Mouse (Mus musculus) embryonic facial prominence, embryonic 13.5 days (tissue): Measurements from ENCODE around the gene Cdc42se1. TPM values are rescaled to one million over a fixed set of nuclear protein-coding genes. Genes with fewer than 3 reads are reported as not detected.

Source experiments
- ATAC-seq: fragments of 200-750 bp; cut with Nextera tagmentation; 2 replicates; pipeline ENCODE4 v1.8.0; 2017; ENCODE audit warnings: low read depth; ENCODE audit not compliant: insufficient number of reproducible peaks, insufficient read depth, low FRiP score, low TSS enrichment
- H3K27ac ChIP-seq: fragments of 300-500 bp; sonication (generic); 2 replicates; pipeline ENCODE4 v1.5.1; 2015; ENCODE audit warnings: moderate library complexity, mild to moderate bottlenecking, inconsistent platforms
- H3K27me3 ChIP-seq: fragments of 300-500 bp; sonication (generic); 2 replicates; pipeline ENCODE4 v1.6.1; 2015; ENCODE audit warnings: mild to moderate bottlenecking, inconsistent platforms
- H3K36me3 ChIP-seq: fragments of 300-500 bp; sonication (generic); 2 replicates; pipeline ENCODE4 v1.6.1; 2015; ENCODE audit warnings: mild to moderate bottlenecking, inconsistent platforms
- H3K4me1 ChIP-seq: fragments of 300-500 bp; sonication (generic); 2 replicates; pipeline ENCODE4 v1.6.1; 2015; ENCODE audit warnings: inconsistent platforms
- H3K4me2 ChIP-seq: fragments of 300-500 bp; sonication (generic); 2 replicates; pipeline ENCODE4 v1.6.1; 2015; ENCODE audit warnings: moderate library complexity, mild to moderate bottlenecking, inconsistent platforms
- H3K4me3 ChIP-seq: fragments of 300-500 bp; sonication (generic); 2 replicates; pipeline ENCODE4 v1.5.1; 2015; ENCODE audit warnings: mild to moderate bottlenecking, inconsistent platforms
- H3K9ac ChIP-seq: fragments of 300-500 bp; sonication (generic); 2 replicates; pipeline ENCODE4 v1.6.1; 2015; ENCODE audit warnings: mild to moderate bottlenecking, inconsistent platforms
- H3K9me3 ChIP-seq: fragments of 300-500 bp; sonication (generic); 2 replicates; pipeline ENCODE4 v1.6.1; 2016; ENCODE audit warnings: inconsistent platforms
- WGBS: fragments of 180-500 bp; shearing (Covaris S2); methylation state at CpG from one replicate; pipeline ENCODE4 v1.1.7; 2015; ENCODE audit warnings: mixed read lengths; 5-methylcytosine and 5-hydroxymethylcytosine counted together
- polyA plus RNA-seq: library from polyadenylated mRNA; unstranded; fragments of >200 nt; fragmentation: Nextera tagmentation; extraction: Ambion mirVana; gene quantifications from 2 replicates; pipeline ENCODE4 v1.2.1, GENCODE M21; 2015

The Cdc42se1 gene
- polyA plus RNA-seq, 1 experiment from 2014 or later, result 91.2 TPM

DNA sequence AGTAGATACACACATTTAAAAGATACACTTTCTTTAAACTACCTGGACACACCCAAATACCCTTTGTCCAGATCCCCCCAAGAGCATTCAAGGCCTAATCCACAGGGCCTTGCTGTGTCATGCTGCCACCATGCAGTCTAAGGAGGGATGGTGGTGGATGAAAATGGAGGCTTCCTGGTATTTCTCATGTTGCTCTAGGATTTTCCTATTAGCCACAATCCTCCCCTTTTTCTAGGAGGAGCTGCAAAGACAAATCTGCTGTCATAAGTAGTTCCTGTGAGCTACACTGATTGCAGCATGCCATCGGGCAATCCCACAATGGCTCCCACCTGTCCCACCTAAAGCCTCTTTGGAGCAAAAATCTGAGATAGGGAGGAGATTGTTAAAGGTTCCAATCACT, 1.3 kb upstream of the Cdc42se1 start:
- 15% methylated on average over 1 of the region's 1 CpGs for WGBS
- no peak for ATAC-seq
- H3K27me3 ChIP-seq, result no peaks in the 10 kb centered on the region
- H3K36me3 ChIP-seq, result peaks cover 38% of the 10 kb centered on the region
- peak overlapping the region; percentile 88 for H3K4me2 ChIP-seq
- H3K27ac ChIP-seq, result peak overlapping the region; percentile 97
- peak overlapping the region; percentile 82 for H3K4me3 ChIP-seq
- peaks cover 38% of the 10 kb centered on the region for H3K4me1 ChIP-seq
- H3K9ac ChIP-seq, result peak overlapping the region; percentile 95
- no peaks in the 10 kb centered on the region for H3K9me3 ChIP-seq

DNA sequence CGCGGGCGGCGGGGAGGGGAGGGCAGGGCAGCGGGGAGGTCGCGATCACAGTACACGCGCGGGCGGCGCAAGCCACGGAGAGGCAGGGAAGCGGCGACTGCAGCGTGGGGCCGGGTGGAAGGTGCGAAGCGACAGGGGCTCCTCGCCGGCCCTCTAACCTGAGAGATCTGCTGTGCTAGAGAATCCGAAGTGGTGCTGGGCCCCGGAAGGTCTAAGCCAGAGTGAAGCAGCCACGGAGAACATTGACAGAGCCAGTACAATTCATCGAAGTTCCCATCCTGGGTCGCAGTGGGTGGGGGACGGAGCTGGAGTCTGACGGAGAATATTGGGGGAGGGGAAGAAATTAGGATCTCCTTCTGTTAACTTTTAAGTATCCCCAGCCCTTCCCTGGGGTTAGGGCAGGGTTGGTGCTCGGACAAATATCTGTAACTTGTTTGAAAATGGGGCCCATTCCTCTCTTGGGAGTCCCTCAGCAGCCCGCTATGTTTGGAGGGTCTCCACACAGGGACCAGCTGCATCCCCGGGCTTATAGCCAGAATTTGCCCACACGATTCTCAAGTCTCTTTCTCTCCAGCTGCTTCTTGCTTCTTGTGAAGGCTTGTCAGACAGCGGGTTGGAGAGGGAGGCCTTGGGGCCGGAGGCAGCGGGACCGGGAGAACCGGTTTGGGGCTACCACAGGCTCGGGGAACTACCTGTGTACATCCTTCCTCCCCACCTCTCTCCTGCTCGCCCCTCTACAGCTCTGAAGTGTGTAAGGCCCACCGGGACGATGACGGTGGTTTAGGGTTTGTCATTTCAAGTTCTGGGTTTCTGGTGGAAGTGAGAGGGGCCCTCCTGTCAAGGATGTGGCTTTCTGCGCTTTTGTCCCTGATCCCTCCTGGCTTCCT, 605 bp downstream of the Cdc42se1 start:
- Histone ChIP-seq H3K4me2 (peak overlapping the region; percentile 88), H3K36me3 (peaks cover 40% of the 10 kb centered on the region), H3K9ac (peak overlapping the region; percentile 95), H3K27ac (peak overlapping the region; percentile 97), H3K9me3 (no peaks in the 10 kb centered on the region), H3K4me3 (peak overlapping the region; percentile 82), H3K27me3 (no peaks in the 10 kb centered on the region), H3K4me1 (peaks cover 40% of the 10 kb centered on the region)
- peak; percentile 63 for ATAC-seq
- under 1% methylated on average over 43 of the region's 43 CpGs for WGBS

DNA sequence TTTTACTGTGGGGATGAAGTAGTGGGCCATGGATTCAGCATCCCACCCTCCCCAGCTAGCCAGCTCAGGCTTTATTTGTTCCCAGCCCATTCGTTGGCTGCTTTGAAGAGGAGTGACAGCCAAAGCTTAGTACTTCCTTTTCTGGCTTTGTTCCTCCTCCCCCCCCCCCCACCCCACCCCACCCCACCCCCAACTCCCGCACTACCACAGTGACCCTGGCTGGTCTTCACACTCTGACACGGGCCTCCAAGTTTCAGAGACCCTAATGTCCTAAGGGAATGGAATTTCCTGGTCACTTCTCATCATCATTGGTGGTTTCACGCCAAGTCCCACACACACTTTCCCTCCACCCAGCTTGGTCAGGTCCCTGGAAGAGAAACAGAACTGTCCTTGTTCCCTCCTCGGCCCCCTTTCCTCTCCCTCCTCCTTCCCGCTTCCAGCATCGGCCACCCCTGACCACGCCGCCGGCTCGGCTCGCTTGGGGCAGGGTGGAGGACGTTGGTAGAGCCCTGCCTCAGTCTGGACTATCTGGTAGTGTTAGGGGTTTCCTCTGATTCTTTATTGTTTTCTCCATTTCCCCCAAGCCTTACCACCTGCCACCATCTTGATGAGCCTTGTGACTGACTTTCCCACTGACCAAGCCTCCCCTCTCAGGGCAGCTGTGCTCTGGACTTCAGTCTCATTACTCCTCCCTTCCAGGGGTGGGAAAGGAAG, 1.4 kb downstream of the Cdc42se1 start:
- H3K36me3 ChIP-seq, result peaks cover 47% of the 10 kb centered on the region
- H3K27me3 ChIP-seq, result no peaks in the 10 kb centered on the region
- H3K27ac ChIP-seq, result peak overlapping the region; percentile 97
- peak overlapping the region; percentile 82 for H3K4me3 ChIP-seq
- no peaks in the 10 kb centered on the region for H3K9me3 ChIP-seq
- peak overlapping the region; percentile 95 for H3K9ac ChIP-seq
- WGBS, result 3% methylated on average over 13 of the region's 13 CpGs
- peak overlapping the region; percentile 88 for H3K4me2 ChIP-seq
- H3K4me1 ChIP-seq, result peaks cover 37% of the 10 kb centered on the region
- ATAC-seq, result peak; percentile 29

DNA sequence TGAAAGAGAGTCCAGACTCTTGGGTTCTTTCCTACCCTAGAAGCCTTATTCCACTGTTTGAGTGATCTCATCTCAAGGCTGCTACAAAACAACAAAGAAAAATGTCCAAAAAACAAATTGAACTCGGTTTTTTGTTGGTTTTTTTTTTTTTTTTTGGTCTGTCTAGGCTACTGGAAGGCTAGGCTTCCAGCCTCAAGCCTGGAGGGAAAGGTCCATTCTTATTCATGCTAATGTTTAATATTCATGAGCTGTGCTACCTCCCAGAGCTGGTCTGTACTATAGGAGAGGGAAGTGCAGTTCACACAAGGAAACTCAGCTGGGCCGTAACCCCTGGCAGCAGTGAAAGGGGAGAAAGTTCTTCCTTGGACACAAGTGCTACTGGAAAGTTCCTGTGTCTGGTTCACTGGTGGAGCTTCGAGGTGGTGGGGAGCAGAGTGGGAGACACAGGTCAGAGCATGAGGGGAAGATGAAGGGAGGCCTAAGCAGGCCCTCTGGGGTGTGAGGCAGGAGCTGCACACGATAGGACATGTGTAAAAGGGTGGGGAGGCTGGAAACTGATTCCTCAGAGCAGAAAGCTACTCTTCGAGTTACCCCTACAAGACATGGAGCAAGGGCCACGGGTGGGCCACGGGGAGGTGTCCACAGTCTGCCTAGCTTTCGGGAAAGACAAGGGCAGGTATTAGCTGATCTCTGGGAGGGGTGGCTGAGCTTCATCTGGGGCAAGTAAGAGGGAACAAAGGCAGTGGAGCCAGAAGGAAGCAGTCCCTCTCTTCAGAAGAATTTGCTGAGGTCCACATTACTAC, 2.2 kb downstream of the Cdc42se1 start:
- Histone ChIP-seq H3K4me2 (peak overlapping the region; percentile 88), H3K9ac (peak overlapping the region; percentile 95), H3K36me3 (peaks cover 47% of the 10 kb centered on the region), H3K4me3 (peak overlapping the region; percentile 82), H3K27me3 (no peaks in the 10 kb centered on the region), H3K4me1 (peaks cover 37% of the 10 kb centered on the region), H3K9me3 (no peaks in the 10 kb centered on the region), H3K27ac (peak overlapping the region; percentile 97)
- 41% methylated on average over 8 of the region's 8 CpGs for WGBS
- no peak for ATAC-seq

DNA sequence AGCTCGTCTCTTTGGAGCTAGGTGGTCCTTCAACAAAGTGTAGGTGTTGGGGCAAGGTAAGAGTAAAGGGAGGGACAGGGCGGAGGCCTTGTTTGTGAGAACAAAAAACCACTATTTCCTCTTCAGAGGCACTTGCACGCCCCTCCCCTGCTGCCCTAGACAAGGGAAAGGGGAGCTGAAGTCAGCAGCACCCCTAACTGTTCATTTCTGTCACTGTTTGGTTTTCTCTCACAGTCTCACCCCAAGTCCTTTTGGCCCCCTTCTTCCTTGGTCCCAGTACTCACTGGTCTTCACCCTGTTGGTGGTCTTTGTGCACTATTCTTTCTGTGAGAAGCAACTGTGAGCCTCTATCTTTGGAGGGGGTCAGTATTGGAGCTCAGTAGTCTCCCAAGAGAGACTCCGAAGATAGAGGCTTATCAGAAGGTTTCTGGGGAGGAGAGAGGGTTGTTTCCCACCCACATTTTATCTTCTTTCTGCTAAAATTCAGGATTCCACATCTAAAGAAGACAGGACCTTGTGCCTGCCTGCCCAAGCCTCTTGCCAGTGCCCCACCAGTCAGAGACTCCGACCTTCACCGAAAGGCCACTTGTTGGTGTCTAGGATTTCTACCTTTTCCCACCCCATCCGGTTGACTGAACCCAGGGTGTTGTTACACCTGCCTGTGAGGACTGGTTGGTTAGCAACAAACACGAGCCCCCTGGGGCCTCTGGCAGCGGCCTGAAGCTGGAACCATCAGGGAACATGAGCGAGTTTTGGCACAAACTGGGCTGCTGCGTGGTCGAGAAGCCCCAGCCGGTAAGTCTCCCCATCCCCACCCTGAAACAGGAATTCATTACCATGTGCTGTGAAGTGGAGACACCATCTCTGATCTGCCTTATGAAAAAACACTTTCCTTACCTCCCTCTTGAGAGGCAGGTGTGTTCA, 3.0 kb downstream of the Cdc42se1 start, which contains the start of gene Mllt11:
Gene Mllt11, minus strand, starts transcription at position 874 of the 924 bp plus-strand sequence.
- Histone ChIP-seq H3K9me3 (no peaks in the 10 kb centered on the region), H3K4me3 (peak within 1 kb of the TSS; percentile 82), H3K36me3 (peaks cover 52% of the 10 kb centered on the region), H3K27me3 (no peaks in the 10 kb centered on the region), H3K9ac (peak within 1 kb of the TSS; percentile 95), H3K4me2 (peak within 1 kb of the TSS; percentile 88), H3K4me1 (peaks cover 37% of the 10 kb centered on the region), H3K27ac (peak within 1 kb of the TSS; percentile 97)
- no peak for ATAC-seq
- WGBS, result 72% methylated on average over 13 of the region's 13 CpGs

DNA sequence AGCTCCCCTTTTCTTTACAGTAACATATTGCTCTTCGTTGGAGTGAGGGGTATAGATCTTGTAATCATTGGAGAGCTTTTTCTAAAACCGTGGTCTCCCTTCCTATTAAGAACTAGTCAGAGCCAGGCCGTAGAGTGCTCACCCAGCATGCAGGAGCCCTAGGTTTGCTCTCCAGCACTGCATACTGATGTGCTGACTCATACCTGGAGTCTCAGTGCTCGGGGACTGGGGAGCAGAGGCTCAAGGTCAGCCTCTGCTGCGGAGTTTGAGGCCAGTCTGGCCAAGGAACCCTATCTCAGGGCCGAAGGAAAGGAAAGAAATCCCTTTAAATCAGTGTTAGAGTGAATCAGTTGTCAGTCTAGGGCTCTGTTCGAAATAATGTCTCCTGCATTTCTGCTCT, 4.2 kb downstream of the Cdc42se1 start:
- 89% methylated on average over 7 of the region's 7 CpGs for WGBS

DNA sequence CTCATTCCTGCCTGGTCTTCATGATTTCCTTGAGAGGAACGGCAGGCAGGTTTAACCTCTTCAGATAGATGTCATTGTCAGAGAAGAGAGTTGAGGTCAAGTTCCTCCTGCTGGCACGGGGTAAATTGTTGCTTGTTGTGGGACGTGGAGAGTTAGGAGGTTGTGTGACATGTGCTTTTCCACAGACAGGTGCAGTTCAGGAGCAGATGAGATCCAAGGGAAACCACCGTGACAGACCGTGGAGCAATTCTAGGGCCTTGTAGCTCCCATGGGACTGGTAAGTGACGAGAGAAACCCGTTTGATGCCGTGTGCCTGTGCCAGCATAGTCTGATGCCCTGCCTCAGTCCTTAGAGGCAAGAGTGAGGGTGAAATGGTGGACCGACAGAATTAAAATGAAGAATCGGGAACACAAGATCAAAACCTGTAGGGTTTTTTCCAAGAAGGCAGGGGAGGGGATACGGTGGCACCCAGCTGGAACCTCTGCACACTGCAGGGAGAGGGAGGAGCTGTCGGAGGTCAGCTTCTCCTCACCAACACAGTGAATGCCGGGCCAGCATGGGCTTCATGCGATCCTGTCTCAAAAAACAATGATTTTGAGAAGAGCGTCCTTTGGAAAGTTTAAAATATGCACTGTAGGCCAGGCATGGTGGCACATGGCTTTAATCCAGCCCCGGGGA, 4.9 kb downstream of the Cdc42se1 start:
- H3K36me3 ChIP-seq, result peaks cover 70% of the 10 kb centered on the region
- 86% methylated on average over 16 of the region's 16 CpGs for WGBS
- H3K27ac ChIP-seq, result no peak overlapping the region
- no peaks in the 10 kb centered on the region for H3K9me3 ChIP-seq
- no peak overlapping the region for H3K4me3 ChIP-seq
- ATAC-seq, result no peak
- no peaks in the 10 kb centered on the region for H3K27me3 ChIP-seq
- no peak overlapping the region for H3K4me2 ChIP-seq
- H3K4me1 ChIP-seq, result peaks cover 31% of the 10 kb centered on the region
- no peak overlapping the region for H3K9ac ChIP-seq

More for the DNA sequence above, 4.2 kb downstream of the Cdc42se1 start:
- no peaks in the 10 kb centered on the region for H3K27me3 ChIP-seq
- no peak overlapping the region for H3K9ac ChIP-seq
- ATAC-seq, result no peak
- H3K27ac ChIP-seq, result no peak overlapping the region
- peaks cover 31% of the 10 kb centered on the region for H3K4me1 ChIP-seq
- H3K4me2 ChIP-seq, result no peak overlapping the region
- peaks cover 64% of the 10 kb centered on the region for H3K36me3 ChIP-seq
- no peaks in the 10 kb centered on the region for H3K9me3 ChIP-seq
- H3K4me3 ChIP-seq, result no peak overlapping the region

DNA sequence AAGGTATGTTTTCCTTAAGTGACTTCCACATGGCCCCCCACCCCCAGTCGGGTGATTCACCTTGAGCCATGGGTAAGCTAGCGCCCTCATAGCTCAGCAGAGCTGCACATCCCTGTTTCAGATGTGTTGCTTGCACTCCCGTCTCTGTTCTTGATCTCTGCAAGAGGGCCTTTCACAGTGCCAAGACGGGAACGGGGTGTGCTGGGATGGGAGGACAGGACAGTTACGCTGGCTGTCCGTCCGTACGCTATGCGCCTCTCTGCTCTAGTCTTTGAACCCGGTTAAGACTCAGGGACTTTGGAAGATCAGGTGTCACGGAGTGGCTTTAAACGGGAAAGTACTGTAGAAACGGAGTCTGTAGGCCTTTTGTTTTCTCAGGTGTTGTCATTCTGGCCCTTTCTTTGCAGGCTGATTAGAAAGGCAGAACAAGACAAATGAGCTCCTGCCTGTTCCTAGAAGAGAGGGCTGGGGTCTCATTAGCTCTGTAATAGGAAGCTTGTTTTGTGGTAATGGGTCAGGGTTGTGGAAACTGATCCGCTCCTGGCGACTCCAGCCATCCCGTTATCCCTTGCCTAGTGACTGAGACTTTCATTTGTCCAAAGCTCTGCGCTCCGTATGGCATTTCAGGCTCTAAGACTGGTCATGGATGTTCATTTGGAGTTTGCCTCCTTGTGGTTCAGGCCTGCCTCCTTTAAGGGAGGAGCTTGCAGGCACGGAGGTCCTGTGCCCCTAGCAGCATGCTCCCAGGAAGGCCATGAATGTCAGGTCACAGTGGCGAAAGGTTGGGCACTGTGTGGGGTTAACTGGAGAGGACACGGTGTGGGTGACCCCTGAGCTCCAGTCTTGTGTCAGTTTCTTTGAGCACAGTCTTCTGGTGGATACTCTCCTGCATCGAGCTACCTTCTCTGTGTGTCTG, 7.1 kb downstream of the Cdc42se1 start:
- Histone ChIP-seq H3K4me3 (no peak overlapping the region), H3K4me2 (no peak overlapping the region), H3K9me3 (no peaks in the 10 kb centered on the region), H3K9ac (0 out of 2 replicates have a peak overlapping the region, but pooled peaks have one; percentile 36), H3K27ac (no peak overlapping the region), H3K36me3 (peaks cover 71% of the 10 kb centered on the region), H3K27me3 (no peaks in the 10 kb centered on the region), H3K4me1 (peaks cover 19% of the 10 kb centered on the region)
- ATAC-seq, result no peak
- WGBS, result 55% methylated on average over 23 of the region's 23 CpGs

DNA sequence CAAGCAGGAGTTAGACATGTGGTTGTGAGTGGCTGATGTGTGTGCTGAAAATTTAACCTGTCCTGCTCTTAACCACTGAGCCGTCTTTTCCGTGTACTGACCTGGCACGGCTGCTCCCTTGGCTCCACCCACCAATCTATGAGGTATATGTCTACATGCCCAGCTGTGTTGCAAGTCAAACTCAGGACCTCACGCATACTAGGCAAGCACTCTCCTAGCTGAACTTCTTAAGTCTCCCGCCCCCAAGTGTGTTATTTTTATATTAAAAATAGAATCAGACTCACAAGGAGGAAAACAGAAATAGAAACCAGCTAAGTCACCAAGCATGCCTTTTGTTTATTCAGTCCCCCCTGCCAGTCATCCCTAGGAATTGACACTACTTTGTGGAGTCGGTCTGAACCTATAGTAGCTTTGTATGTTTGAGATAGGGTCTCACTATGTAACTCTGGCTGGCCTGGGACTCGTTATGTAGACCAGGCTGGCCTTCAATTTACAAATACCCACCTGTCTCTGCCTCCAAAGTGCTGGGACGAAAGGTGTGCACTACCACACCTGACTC, 9.1 kb downstream of the Cdc42se1 start:
- Histone ChIP-seq H3K27me3 (no peaks in the 10 kb centered on the region), H3K36me3 (peaks cover 57% of the 10 kb centered on the region), H3K4me2 (no peak overlapping the region), H3K27ac (no peak overlapping the region), H3K4me3 (no peak overlapping the region), H3K4me1 (0 out of 2 replicates have a peak, but pooled peaks cover 3% of the 10 kb centered on the region), H3K9me3 (no peaks in the 10 kb centered on the region), H3K9ac (no peak overlapping the region)
- 86% methylated on average over 8 of the region's 8 CpGs for WGBS
- ATAC-seq, result no peak
